Mouse (Mus musculus) hindbrain, postnatal 0 days (tissue): ENCODE data around the gene Rbm24. TPM values are rescaled to one million over a fixed set of nuclear protein-coding genes. Genes with fewer than 3 reads are reported as not detected.

ENCODE experiments used
- ATAC-seq: fragments of 200-750 bp; cut with Nextera tagmentation; 2 replicates; pipeline ENCODE4 v1.8.0; 2017; ENCODE audit warnings: mild to moderate bottlenecking, moderate TSS enrichment, moderate library complexity
- DNase-seq: peaks from one replicate; pipeline ENCODE4 v3.0.0-alpha.2; 2015; ENCODE audit warnings: low spot score
- H3K27ac ChIP-seq: fragments of 300-500 bp; sonication (generic); 2 replicates; pipeline ENCODE4 v1.5.1; 2014; ENCODE audit warnings: mild to moderate bottlenecking
- H3K27me3 ChIP-seq: fragments of 300-500 bp; sonication (generic); 2 replicates; pipeline ENCODE4 v1.6.1; 2014; ENCODE audit warnings: low read length, mixed read lengths; ENCODE audit not compliant: insufficient read depth
- H3K36me3 ChIP-seq: fragments of 300-500 bp; sonication (generic); 2 replicates; pipeline ENCODE4 v1.6.1; 2014; ENCODE audit warnings: low read length, mixed read lengths; ENCODE audit not compliant: insufficient read depth
- H3K4me1 ChIP-seq: fragments of 300-500 bp; sonication (generic); 2 replicates; pipeline ENCODE4 v1.6.1; 2014; ENCODE audit warnings: antibody characterized with exemption, low read length, mixed read lengths; ENCODE audit not compliant: insufficient read depth
- H3K4me2 ChIP-seq: fragments of 300-500 bp; sonication (generic); 2 replicates; pipeline ENCODE4 v1.6.1; 2014; ENCODE audit warnings: low read depth, mild to moderate bottlenecking, low read length, moderate library complexity, mixed read lengths
- H3K4me3 ChIP-seq: fragments of 300-500 bp; sonication (generic); 2 replicates; pipeline ENCODE4 v1.5.1; 2014; ENCODE audit warnings: low read length
- H3K9ac ChIP-seq: fragments of 300-500 bp; sonication (generic); replicated peaks from 2 replicates; pipeline ENCODE4 v1.6.1; 2014; ENCODE audit warnings: mild to moderate bottlenecking, low read length, moderate library complexity, mixed read lengths
- H3K9me3 ChIP-seq: fragments of 300-500 bp; sonication (generic); 2 replicates; pipeline ENCODE4 v1.6.1; 2016; ENCODE audit warnings: low read length, mixed read lengths
- CTCF ChIP-seq: IDR thresholded peaks from 2 replicates; pipeline ENCODE4 v1.5.1; 2016; ENCODE audit warnings: antibody characterized with exemption, control low read depth, low read depth
- WGBS: fragments of 180-500 bp; shearing (Covaris S2); extraction: QIAGEN DNeasy Blood & Tissue Kit; methylation state at CpG from one replicate; pipeline ENCODE4 v1.1.7; 2014; 5-methylcytosine and 5-hydroxymethylcytosine counted together
- polyA plus RNA-seq: library from polyadenylated mRNA; unstranded; fragments of >200 nt; fragmentation: Nextera tagmentation; extraction: Ambion mirVana; gene quantifications from 2 replicates; pipeline ENCODE4 v1.2.1, GENCODE M21; 2015
- total RNA-seq: library from RNA; depleted of rRNA; stranded (reverse); fragments of >200 nt; gene quantifications from 2 replicates; pipeline ENCODE4 v1.2.3, GENCODE M21; 2014

Gene Rbm24
- total and polyA plus RNA-seq, 2 experiments from 2014 or later, result 1.9 to 22.1 TPM

- Histone ChIP-seq H3K4me3 (no peak overlapping the region), H3K4me2 (no peak overlapping the region), H3K9me3 (no peaks in the 10 kb centered on the region), H3K9ac (no peak overlapping the region), H3K27ac (no peak overlapping the region), H3K36me3 (no peaks in the 10 kb centered on the region), H3K4me1 (no peaks in the 10 kb centered on the region), H3K27me3 (no peaks in the 10 kb centered on the region)
- TF ChIP-seq CTCF, result no peak
- WGBS, result 77% methylated on average over 3 of the region's 3 CpGs
- ATAC-seq (no peak), DNase-seq (no peak)
Measured at GRCm38 (mm10) chr13:46397235-46397634, 21.0 kb upstream of the Rbm24 start.

GRCm38 (mm10) chr13:46407151-46407550, 11.1 kb upstream of the Rbm24 start:
- DNase-seq, result no peak
- H3K27ac ChIP-seq, result no peak overlapping the region
- no peaks in the 10 kb centered on the region for H3K27me3 ChIP-seq
- no peak overlapping the region for H3K4me3 ChIP-seq
- no peaks in the 10 kb centered on the region for H3K4me1 ChIP-seq
- no peak for ATAC-seq
- WGBS, result 94% methylated on average over 1 of the region's 1 CpGs
- H3K9ac ChIP-seq, result no peak overlapping the region
- no peaks in the 10 kb centered on the region for H3K9me3 ChIP-seq
- no peak overlapping the region for H3K4me2 ChIP-seq
- TF ChIP-seq CTCF, result no peak
- no peaks in the 10 kb centered on the region for H3K36me3 ChIP-seq

- TF ChIP-seq CTCF, result no peak
- H3K4me2 ChIP-seq, result no peak overlapping the region
- no peaks in the 10 kb centered on the region for H3K4me1 ChIP-seq
- DNase-seq, result no peak
- H3K9ac ChIP-seq, result no peak overlapping the region
- H3K27ac ChIP-seq, result no peak overlapping the region
- no peaks in the 10 kb centered on the region for H3K27me3 ChIP-seq
- H3K36me3 ChIP-seq, result no peaks in the 10 kb centered on the region
- no peak overlapping the region for H3K4me3 ChIP-seq
- no peaks in the 10 kb centered on the region for H3K9me3 ChIP-seq
- no peak for ATAC-seq
Measured at GRCm38 (mm10) chr13:46412247-46412646, 6.0 kb upstream of the Rbm24 start.

- Histone ChIP-seq H3K4me3 (no peak overlapping the region), H3K36me3 (no peaks in the 10 kb centered on the region), H3K9ac (no peak overlapping the region), H3K4me2 (no peak overlapping the region), H3K9me3 (no peaks in the 10 kb centered on the region), H3K27me3 (no peaks in the 10 kb centered on the region), H3K27ac (no peak overlapping the region), H3K4me1 (no peaks in the 10 kb centered on the region)
- 72% methylated on average over 10 of the region's 10 CpGs for WGBS
- ATAC-seq, result no peak
- DNase-seq, result no peak
- TF ChIP-seq CTCF, result no peak
Measured at GRCm38 (mm10) chr13:46413588-46413987, 4.6 kb upstream of the Rbm24 start.

- no peaks in the 10 kb centered on the region for H3K4me1 ChIP-seq
- H3K9me3 ChIP-seq, result no peaks in the 10 kb centered on the region
- WGBS, result 81% methylated on average over 8 of the region's 8 CpGs
- H3K27me3 ChIP-seq, result no peaks in the 10 kb centered on the region
- no peak for TF ChIP-seq CTCF
- ATAC-seq, result no peak
- H3K36me3 ChIP-seq, result no peaks in the 10 kb centered on the region
- no peak overlapping the region for H3K4me3 ChIP-seq
- no peak overlapping the region for H3K9ac ChIP-seq
- no peak overlapping the region for H3K27ac ChIP-seq
- no peak overlapping the region for H3K4me2 ChIP-seq
- no peak for DNase-seq
Measured at GRCm38 (mm10) chr13:46414050-46414449, 4.2 kb upstream of the Rbm24 start.

- H3K9me3 ChIP-seq, result no peaks in the 10 kb centered on the region
- H3K27me3 ChIP-seq, result no peaks in the 10 kb centered on the region
- H3K27ac ChIP-seq, result no peak overlapping the region
- WGBS, result 64% methylated on average over 8 of the region's 8 CpGs
- ATAC-seq (no peak), DNase-seq (peak; percentile 73)
- H3K4me1 ChIP-seq, result no peaks in the 10 kb centered on the region
- no peak for TF ChIP-seq CTCF
- H3K4me2 ChIP-seq, result no peak overlapping the region
- H3K36me3 ChIP-seq, result no peaks in the 10 kb centered on the region
- H3K4me3 ChIP-seq, result no peak overlapping the region
- no peak overlapping the region for H3K9ac ChIP-seq
Measured at GRCm38 (mm10) chr13:46416021-46416420, 2.2 kb upstream of the Rbm24 start.

GRCm38 (mm10) chr13:46417594-46417993, 640 bp upstream of the Rbm24 start:
- no peaks in the 10 kb centered on the region for H3K4me1 ChIP-seq
- H3K4me3 ChIP-seq, result peak overlapping the region; percentile 72
- ATAC-seq (no peak), DNase-seq (no peak)
- WGBS, result 75% methylated on average over 5 of the region's 5 CpGs
- no peaks in the 10 kb centered on the region for H3K9me3 ChIP-seq
- H3K9ac ChIP-seq, result peak overlapping the region; percentile 78; the same call in 1 of the 2 replicates
- H3K27ac ChIP-seq, result peak overlapping the region; percentile 64; the same call in 1 of the 2 replicates
- H3K36me3 ChIP-seq, result no peaks in the 10 kb centered on the region
- no peaks in the 10 kb centered on the region for H3K27me3 ChIP-seq
- no peak for TF ChIP-seq CTCF
- peak overlapping the region; percentile 95 for H3K4me2 ChIP-seq
